Mouse (Mus musculus): ENCODE results near the gene Slc17a8.
"Not testable (repeated sequence)": the region's sequence is repeated elsewhere in the genome, so short reads cannot be mapped to it uniquely, and the experiment has no call there.

Slc17a8 gene

GRCm38 (mm10) chr10:89592797-89593196, 28.3 kb downstream of the Slc17a8 start:
- no peak for DNase-seq (ENCODE audit: low read depth, low spot score)

- no peak for DNase-seq (ENCODE audit: low read depth, low spot score)
Measured at GRCm38 (mm10) chr10:89589877-89590276, 31.2 kb downstream of the Slc17a8 start.

DNA sequence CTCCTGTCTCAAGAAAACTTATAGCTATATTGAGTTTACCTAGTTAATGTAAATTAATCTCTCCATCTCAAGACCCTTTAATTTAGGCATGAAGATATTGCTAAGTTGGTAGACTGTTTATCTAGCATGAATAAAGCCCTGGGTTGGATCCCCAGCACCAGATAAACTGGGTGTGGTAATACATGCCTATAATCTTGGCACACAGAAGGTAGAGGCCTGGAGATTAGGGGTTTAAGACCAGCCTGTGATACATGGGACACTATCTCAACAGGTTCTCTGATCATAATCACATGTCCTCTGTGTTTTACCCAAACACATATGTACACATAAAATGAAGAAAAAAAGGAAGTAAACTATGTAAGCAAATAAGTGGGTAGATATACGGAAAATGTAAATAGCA, 32.3 kb downstream of the Slc17a8 start:
- DNase-seq (ENCODE audit: low read depth, low spot score), result no peak

- DNase-seq (ENCODE audit: low read depth, low spot score), result peak; percentile 3
Measured at GRCm38 (mm10) chr10:89584709-89585108, 36.3 kb downstream of the Slc17a8 start.

- DNase-seq (ENCODE audit: low read depth, low spot score), result no peak
Measured at GRCm38 (mm10) chr10:89578801-89579200, 42.3 kb downstream of the Slc17a8 start.

DNA sequence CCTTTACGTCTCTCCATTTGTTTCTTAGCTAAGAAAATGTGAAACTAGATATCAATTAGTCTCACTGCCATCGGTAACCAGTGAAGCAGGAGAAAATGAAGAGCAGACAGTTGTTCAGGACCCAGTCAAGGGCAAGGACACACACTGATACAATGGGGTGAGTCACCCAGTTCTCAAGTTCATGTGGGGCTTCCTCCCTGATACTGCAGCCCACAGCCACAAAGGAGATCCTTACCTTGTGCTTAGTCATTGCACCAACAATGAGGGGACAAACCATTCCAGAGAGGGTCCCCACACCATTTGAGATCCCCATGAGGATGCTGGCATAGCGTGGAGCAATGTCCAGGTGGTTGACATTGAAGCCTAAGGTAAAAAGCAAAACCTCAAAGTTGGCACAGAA, 43.4 kb downstream of the Slc17a8 start:
- no peak for DNase-seq (ENCODE audit: low read depth, low spot score)

GRCm38 (mm10) chr10:89573421-89573820, 47.6 kb downstream of the Slc17a8 start:
- no peak for DNase-seq (ENCODE audit: low read depth, low spot score)

- no peak for DNase-seq (ENCODE audit: low read depth, low spot score)
Measured at GRCm38 (mm10) chr10:89572946-89573345, 48.1 kb downstream of the Slc17a8 start.

GRCm38 (mm10) chr10:89567391-89567790, 53.7 kb downstream of the Slc17a8 start:
- no peak for DNase-seq (ENCODE audit: low read depth, low spot score)

DNA sequence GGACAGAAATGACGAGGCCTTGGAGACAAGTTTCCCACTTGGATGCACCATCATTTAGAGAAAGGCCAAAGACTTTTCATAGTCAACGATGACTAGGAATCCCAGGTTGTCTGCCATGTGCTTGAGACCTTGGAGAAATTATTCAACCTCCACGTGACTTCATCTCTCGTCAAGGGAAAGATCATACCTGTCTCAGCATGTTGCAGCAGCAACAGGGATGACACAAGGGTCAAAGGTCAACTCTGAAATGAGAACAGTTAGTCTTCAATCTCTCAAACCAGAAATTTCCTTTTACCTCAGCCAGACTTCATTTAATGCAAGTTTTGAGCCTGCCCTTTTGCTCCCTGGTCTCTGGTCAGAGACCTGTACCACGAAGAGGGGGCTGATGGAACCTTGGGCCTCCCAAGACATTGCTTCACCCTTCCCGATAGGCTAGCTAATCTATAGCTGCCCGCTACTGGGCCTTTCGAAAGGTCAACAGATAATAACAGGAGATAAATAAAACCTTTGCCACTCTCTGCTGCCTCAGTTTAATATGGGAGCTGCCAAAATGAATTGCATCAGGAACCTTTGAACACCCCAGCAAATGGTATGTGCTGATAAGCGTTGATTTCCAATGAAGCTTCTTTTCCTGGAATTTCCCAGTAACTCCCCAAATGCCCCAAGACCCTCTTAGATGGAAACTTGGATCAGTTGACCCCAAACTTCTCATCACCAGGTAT, 55.6 kb downstream of the Slc17a8 start:
- DNase-seq (ENCODE audit: low read depth, low spot score), result no peak

DNA sequence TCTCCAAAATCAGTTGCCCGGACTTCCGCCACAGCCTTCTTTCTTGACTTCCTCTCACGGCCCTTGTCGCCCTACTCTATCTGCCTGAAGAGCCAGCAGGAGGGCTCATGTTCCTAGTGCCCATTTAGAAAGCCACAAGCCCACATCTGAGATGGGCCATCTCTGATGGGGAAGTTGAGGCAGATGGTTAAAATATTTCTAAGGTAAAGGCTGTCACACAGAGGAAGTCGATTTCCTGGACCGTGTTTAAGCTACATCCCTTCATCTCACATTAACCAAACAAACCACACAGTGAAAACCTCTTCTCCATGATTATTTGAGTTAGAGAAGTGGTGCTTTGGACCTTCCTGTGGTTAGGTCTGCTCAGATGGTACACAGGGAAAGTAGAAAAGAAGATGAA, 58.9 kb downstream of the Slc17a8 start:
- DNase-seq (ENCODE audit: low read depth, low spot score), result no peak

GRCm38 (mm10) chr10:89559351-89559750, 61.7 kb downstream of the Slc17a8 start:
- DNase-seq (ENCODE audit: low read depth, low spot score), result no peak

DNA sequence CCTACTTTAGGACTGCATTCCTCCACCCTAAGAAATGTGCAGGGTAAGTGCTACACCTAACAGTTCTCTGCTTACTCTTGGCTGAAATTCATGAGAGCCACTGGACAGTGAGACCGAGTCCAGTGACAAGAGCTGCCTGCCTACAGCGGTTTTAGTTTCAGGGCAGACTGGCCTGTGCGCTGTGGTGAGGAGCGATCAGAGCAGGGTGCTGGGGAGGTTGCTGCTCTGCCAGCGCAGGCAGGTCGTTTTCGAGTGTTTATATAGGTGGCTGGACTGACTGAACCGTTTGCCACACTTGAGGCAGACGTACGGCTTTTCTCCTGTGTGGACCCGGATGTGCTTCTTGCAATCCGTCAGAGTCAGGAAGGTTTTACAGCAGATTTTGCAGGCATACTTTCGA, 66.2 kb downstream of the Slc17a8 start:
- not testable (repeated sequence) for DNase-seq (ENCODE audit: low read depth, low spot score)

DNA sequence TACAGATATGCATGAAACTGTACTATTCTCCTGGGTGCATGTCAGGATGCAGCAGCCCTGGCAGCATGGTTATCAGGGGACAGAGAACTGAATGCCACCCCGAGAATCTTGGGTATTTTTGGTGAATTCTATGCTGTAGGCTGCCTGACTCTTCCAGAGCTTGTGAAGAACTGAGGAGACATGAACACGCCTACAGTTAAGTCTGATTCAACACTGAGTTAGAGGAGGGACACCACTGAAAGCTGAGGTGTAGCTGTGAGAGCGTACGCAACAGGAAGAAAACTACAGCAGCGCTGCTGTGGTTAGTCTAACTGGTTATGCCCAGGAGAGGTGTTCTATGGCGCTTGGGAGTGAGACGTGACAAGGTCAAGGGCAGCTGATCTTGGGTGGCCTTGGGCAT, 67.2 kb downstream of the Slc17a8 start:
- DNase-seq (ENCODE audit: low read depth, low spot score), result not testable (repeated sequence)

- DNase-seq (ENCODE audit: low read depth, low spot score), result no peak
Measured at GRCm38 (mm10) chr10:89553015-89553414, 68.0 kb downstream of the Slc17a8 start.

GRCm38 (mm10) chr10:89551657-89552056, 69.4 kb downstream of the Slc17a8 start:
- DNase-seq (ENCODE audit: low read depth, low spot score), result no peak

- no peak for DNase-seq (ENCODE audit: low read depth, low spot score)
Measured at GRCm38 (mm10) chr10:89548028-89548427, 73.0 kb downstream of the Slc17a8 start.

- DNase-seq (ENCODE audit: low read depth, low spot score), result no peak
Measured at GRCm38 (mm10) chr10:89546989-89547388, 74.1 kb downstream of the Slc17a8 start.

- no peak for DNase-seq (ENCODE audit: low read depth, low spot score)
Measured at GRCm38 (mm10) chr10:89543867-89544266, 77.2 kb downstream of the Slc17a8 start.

DNA sequence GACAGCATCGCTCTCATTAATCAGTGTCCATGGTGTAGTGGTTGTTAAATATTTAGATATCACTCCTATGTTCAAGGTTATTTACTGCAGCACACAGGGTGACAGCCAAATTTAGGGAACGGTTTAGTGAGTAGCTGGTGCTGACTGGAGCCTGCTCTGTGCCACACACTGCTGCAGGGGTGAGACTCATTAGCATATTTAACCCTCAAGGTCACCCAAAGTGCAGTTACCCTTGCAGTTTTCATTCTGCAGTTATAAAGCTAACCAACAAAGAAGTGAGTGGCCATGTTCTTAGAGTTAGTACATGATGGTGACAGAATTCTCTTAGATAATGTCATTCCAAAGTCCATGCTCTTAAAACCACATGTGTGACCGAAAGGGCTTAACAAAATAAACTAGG, 78.7 kb downstream of the Slc17a8 start:
- no peak for DNase-seq (ENCODE audit: low read depth, low spot score)

GRCm38 (mm10) chr10:89532929-89533727, 87.9 kb downstream of the Slc17a8 start, which contains the start of gene Nr1h4:
Gene Nr1h4, minus strand, starts transcription at chr10:89533585.
- DNase-seq (ENCODE audit: low read depth, low spot score), result no peak

GRCm38 (mm10) chr10:89532451-89532850, 88.6 kb downstream of the Slc17a8 start:
- DNase-seq (ENCODE audit: low read depth, low spot score), result no peak

GRCm38 (mm10) chr10:89531976-89532375, 89.1 kb downstream of the Slc17a8 start:
- no peak for DNase-seq (ENCODE audit: low read depth, low spot score)

Measured in A20 (cell line).